Mouse (Mus musculus) embryonic stem cell, embryonic (primary cell): ENCODE data around the gene Eif2d.

Experiments used
- CTCF ChIA-PET, 4 experiments: fragments of 300-600 bp in 2 of 4; fragments of 350-600 bp in 2 of 4; sonication (Branson Sonifier 250); formaldehyde crosslinking; loops; one replicate each; lab custom pipeline; 2022; ENCODE audit warnings: inconsistent platforms in 2 of 4; lab: Charles Lee
- POLR2A ChIA-PET, 4 experiments: fragments of 300-600 bp in 2 of 4; fragments of 350-600 bp in 2 of 4; sonication (Branson Sonifier 250); formaldehyde crosslinking; loops; one replicate each; lab custom pipeline; 2022; ENCODE audit warnings: antibody characterized with exemption in 4 of 4, inconsistent platforms in 1 of 4; lab: Charles Lee

Eif2d gene

DNA sequence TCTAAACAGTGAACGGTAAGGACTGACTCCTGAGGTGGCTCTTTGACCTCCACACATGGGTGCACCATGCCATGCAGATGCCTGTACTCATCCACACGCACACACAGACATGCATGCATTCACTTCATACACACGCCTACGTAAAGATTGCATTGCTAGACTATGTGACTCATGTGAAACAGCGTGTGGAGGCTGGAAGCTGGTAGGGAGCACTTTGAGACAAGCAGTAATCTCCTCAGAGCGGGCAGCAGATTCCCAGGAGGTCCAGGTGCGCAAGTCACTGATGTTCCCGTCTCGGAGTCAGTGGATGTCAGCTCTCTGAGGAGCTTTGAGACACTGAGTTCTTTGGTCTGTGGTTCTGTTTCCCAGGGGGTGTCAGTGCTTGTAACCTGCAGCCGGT, 14.6 kb downstream of the Eif2d start:
- ChIA-PET CTCF (interaction anchor here in 3 of 4 experiments (0.6 to 1.3 kb wide), 5 partner anchors 14 to 426 kb away, joined by 3 to 7 read pairs (median 3); no protein-coding TSS in a partner anchor), POLR2A (interaction anchor here in 2 of 4 experiments (0.9 to 1.3 kb wide), 2 partner anchors 17 to 360 kb away, joined by 3 to 6 read pairs; partner anchors contain the start of gene Fam72a (in 1 of the 2))

DNA sequence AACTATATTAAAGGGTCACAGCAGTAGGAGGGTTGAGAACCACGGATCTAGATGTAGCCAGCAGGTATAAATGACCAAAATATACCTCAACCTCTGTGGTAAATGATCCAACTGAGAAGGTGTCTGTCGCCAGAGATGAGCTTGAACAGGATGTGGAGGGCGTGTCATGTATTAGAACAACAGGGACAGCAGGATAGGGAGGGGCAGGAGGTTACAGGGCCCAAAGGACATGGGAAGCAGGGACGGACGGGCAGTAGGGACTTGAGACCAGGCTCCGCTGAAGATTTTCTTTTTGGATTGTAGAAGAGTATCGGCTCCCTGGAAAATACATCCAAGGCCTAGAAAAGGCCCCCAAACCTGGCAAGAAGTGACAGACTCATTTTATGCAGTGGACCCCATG, 20.0 kb downstream of the Eif2d start:
- ChIA-PET POLR2A (interaction anchor here in 3 of 4 experiments (0.6 to 4.2 kb wide), 5 partner anchors 9 to 1848 kb away, joined by 3 to 36 read pairs (median 5); no protein-coding TSS in a partner anchor), CTCF (interaction anchor here in 2 of 4 experiments (0.7 to 1.0 kb wide), 2 partner anchors 8 to 9 kb away, joined by 3 to 4 read pairs; no protein-coding TSS in a partner anchor)

DNA sequence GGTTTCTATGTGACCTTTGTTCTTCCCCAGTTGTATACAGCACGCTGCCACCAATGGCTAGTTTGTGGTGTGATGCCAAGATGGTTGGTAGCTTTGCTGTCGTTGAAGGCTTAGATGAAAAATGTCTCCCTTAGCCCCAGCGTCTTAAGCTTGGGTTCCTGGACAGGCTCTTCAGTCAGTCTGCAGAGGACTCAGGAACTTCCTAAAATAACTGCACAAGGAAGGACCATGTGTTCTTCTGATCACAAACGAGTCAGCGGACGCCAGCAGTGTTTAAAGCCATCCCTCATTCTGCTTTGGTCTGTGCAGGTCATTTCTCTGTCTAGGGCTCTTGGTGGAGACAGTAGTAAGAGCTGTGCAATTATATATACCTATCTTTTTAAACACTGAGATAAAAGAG, 20.8 kb downstream of the Eif2d start:
- ChIA-PET CTCF (interaction anchor here in 2 of 4 experiments (0.6 to 1.0 kb wide), 3 partner anchors 8 to 484 kb away, joined by 3 to 4 read pairs (median 4); no protein-coding TSS in a partner anchor), POLR2A (interaction anchor here in 2 of 4 experiments (0.9 to 4.2 kb wide), 5 partner anchors 8 to 47 kb away, joined by 3 to 36 read pairs (median 5); no protein-coding TSS in a partner anchor)

DNA sequence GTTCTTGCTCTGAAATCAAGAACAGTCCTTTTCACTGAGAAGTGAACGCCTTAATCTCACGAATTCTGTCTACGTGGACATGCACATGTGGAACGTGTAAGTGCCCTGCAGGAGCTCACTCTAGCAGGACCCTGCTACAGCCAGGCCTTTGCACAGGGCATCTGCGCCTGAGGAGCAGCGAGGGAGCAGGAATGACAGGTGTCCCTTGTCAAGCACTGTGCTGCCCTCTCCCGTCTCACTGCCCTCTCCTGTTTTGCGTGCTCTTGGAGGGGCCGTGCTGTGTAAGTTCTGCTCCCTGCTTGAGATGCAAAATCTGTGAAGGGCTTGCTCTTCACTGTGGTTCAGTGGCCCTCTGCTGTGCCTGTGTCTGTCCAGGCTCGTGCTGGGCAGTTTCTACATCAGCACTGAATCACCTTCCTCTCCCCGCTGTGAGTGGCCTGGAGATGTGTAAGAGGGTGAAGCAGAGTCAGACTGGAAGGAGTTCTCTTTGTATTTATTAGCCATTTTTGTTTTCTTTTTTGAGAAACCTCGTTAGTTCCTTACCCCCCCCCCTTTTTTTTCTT, 21.4 kb downstream of the Eif2d start:
- POLR2A ChIA-PET = interaction anchor here in 2 of 4 experiments (0.9 to 4.2 kb wide), 4 partner anchors 12 to 48 kb away, joined by 3 to 36 read pairs (median 5); no protein-coding TSS in a partner anchor
- CTCF ChIA-PET = interaction anchor here in 1 of 4 experiments (0.6 kb wide), 1 partner anchor 485 kb away, joined by 4 read pairs; no protein-coding TSS in a partner anchor

DNA sequence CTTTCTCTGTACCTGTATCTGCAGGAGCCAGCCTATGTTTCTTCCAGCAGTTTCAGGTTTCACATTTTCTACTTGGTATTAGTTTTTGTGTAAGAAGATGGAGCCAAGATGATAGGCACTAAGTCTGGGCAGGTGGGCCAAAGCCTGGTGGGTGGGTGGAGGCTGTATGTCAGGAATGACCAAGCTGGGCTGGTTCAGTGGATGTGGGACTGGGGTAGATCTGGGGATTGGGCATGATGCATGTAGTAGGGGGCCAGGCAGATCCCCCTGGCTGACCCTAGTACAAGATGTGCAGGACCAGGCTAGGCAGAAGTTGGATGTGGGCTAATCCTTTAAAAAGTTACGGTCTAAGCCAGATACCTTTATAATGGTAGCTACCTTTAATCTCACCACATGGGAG, 22.2 kb downstream of the Eif2d start:
- ChIA-PET CTCF (interaction anchor here in 1 of 4 experiments (0.8 kb wide), 1 partner anchor 95 kb away, joined by 3 read pairs; no protein-coding TSS in a partner anchor), POLR2A (interaction anchor here (0.8 to 4.2 kb wide), 6 partner anchors 9 to 50 kb away, joined by 3 to 36 read pairs (median 4); partner anchors contain the start of gene Dyrk3 (in 1 of the 4))

DNA sequence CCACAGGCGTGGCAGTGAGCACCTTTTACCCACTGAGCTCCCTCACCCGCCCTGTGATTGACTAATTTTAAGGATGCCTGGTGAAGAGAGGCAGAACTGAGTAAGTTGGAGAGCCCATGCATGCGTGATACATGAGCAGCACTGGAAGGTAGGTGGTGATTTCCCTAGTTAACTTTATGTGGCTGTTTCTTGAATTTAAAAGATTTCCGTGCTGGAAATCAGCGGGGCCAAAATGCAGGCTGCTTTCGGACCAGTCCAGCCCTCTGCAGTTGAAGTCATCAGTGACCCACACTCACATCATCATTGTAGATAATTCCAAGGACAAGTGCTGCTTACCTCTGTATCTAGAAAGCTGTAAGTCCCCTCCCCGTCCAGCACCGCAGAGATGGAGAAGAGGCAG, 22.8 kb downstream of the Eif2d start:
- CTCF ChIA-PET = no interaction called here
- POLR2A ChIA-PET = interaction anchor here (0.8 to 4.2 kb wide), 9 partner anchors 9 to 68 kb away, joined by 3 to 36 read pairs (median 4); partner anchors contain the start of gene Dyrk3 (in 1 of the 4)

DNA sequence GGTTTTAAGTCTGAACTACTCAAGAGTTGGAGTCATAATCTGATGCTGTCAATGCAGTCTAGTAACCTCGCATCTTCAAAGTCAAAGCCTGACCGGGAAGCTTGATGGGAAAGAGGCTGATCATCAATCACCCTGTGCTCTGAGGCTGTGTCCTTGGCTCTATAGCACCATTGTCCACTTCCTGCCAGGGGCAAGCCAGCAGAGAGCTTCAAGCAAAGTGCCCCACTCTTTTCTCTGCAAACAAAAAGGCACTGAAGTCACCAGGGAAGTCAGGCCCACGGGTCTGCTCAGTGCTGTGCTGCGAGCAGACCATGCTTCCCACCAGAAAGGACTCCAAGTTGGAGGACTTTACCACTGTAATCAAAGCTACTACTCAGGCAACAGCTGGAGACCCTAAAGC, 24.3 kb downstream of the Eif2d start:
- ChIA-PET POLR2A (interaction anchor here in 2 of 4 experiments (0.7 to 2.1 kb wide), 6 partner anchors 14 to 79 kb away, joined by 3 to 5 read pairs (median 4); partner anchors contain the start of gene Mapkapk2 (in 1 of the 2)), CTCF (no interaction called here)

DNA sequence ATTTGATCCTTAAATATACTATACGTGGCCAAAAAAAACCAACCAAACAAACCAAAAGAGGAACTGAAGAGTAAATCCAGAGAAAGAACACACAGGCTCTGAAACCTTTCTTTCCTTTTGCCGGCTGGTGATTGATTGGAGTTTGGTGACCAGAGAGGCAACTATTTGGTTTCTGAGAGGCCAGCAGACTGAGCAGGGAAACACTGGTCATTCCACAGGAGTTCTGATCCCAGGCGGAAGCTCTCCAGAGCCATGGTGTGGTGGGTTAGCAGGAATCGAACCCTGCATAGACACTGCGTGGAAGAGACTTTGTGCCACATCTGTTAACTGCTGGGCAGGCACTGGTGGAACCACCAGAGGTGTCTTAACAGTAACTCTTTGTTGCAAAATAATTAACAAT, 25.1 kb downstream of the Eif2d start:
- ChIA-PET POLR2A (interaction anchor here in 1 of 4 experiments (1.3 to 1.7 kb wide), 2 partner anchors 15 to 68 kb away, joined by 5 read pairs; partner anchors contain the start of gene Rassf5), CTCF (no interaction called here)

DNA sequence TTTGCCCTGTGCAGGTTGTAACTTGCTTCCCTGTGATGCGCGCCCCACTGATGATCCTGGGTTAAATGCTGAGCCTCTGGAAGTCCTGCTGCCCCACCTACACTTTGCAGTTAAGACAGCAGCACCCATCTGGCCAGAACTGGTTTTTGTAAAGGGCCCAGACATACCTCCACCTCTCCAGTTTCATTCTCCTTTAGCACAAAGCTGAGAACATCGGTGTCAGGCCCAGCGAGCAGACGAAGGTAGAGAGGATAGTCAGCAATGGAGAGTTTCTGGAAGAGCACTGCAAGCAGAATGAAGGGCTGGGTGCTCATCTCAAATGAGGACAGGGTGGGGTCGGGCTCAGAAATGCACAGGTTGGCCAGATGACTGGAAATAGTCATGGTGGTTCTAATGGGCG, 27.4 kb downstream of the Eif2d start:
- ChIA-PET CTCF (interaction anchor here (0.8 to 4.8 kb wide), 17 partner anchors 9 to 90 kb away, joined by 3 to 31 read pairs (median 6); partner anchors contain the start of gene Rassf5 (in 3 of the 4)), POLR2A (interaction anchor here in 3 of 4 experiments (0.5 to 3.6 kb wide), 12 partner anchors 9 to 328 kb away, joined by 3 to 25 read pairs (median 4); no protein-coding TSS in a partner anchor)

DNA sequence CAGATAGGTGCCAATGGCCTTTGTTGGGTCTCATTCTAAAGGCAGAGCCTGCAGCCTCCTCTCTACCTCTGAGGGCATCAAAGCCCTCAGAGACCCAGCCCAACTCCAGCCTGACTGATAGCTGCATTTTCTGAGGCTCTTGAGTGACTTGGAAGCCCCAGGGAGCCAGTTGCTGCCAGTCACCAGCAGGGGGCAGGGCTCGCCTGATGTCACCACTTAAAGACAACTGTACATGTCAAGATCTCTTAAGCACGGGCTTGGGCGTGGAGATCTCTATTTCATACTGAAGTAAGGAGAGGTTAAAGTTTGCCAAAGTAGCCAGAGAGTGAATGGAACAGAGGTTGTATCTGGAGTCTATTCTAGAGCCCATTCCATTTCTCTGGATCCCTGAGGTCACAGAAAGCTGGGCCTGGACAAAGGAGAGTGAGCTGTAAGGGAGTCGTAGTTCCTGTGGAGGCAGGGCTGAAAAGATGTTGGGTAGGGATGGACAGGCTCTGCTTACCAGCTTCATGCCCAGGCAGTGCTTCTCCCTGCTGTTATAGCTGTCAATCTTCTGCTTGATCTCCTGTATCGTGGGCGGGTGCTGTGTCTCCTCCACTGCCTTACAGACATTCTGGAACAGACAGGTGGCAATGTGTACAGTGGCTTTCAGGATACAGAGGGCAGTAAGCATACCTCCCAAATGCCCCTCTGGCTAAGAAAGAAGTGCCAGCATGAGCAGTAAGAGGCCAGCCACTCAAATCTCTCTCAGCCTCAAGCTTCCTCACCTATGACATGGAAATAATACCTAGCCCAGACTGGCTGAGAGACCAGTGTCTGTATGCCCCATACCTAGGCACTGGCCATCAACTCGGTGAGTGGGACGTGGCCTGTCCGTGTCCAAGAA, 28.9 kb downstream of the Eif2d start:
- CTCF ChIA-PET = interaction anchor here (0.6 to 4.8 kb wide), 82 partner anchors 8 to 436 kb away, joined by 3 to 44 read pairs (median 4); partner anchors contain the start of genes Rassf5 (in 2 of the 4) and Eif2d (in 1 of the 4)
- POLR2A ChIA-PET = interaction anchor here in 3 of 4 experiments (0.5 to 3.6 kb wide), 22 partner anchors 9 to 114 kb away, joined by 3 to 25 read pairs (median 4); partner anchors contain the start of gene Rassf5 (in 1 of the 3)

DNA sequence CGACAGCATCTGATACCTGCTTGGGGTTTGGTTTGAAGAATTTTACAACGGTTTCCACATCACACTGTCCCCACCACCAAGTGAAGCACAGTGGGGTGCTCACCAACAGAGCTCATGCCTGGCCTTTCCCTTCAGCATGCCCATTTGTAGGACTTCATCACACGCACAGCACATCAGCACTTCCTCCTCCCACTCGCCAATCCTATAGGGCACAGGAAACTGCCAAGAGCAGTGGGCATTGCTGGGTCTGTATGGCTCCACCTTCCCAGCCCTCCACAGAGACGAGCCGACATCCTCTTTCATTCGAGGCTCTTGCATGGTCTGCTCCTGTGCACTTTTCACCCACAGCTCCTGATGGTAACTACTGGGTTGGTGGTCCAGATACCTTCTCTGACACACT, 30.2 kb downstream of the Eif2d start:
- POLR2A ChIA-PET = interaction anchor here in 2 of 4 experiments (1.0 to 3.6 kb wide), 5 partner anchors 17 to 95 kb away, joined by 3 to 25 read pairs (median 10); partner anchors contain the start of gene Rassf5 (in 1 of the 2)
- CTCF ChIA-PET = interaction anchor here in 2 of 4 experiments (1.4 to 4.8 kb wide), 6 partner anchors 62 to 78 kb away, joined by 6 to 44 read pairs (median 25); partner anchors contain the start of gene Rassf5 (in 2 of the 2)

DNA sequence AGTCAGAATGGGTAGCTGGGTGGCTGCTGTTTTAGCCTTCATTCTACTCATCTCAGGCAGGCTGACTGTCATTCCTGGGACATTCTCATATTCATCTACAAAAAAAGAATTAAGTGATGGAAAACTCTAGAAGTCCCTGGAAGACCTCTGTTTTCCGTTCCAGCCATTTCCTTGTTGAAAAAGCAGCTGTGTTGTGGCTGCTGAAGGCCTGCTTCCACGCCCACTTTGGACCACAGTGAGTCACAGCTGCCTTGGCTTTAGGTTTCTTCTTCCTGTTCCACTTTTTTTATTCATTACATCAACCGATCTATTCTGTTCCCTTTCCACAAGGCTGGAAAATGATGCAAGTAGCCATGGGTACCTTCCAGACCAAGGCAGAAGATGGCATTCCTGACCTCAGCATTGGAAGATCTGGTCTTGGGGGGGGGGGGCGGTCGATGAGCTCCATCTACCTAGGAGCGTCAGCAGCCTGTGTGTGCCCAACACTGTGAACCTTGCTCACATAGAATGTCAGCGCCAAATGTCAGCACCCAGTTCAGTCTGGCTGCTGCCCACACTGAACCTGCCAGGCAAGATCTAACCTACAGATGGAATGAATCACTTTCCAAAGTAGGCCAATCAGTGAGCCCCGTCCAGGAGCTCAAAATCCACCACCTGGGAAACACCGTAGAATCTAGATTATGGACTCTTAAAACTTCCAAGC, 31.4 kb downstream of the Eif2d start:
- CTCF ChIA-PET = interaction anchor here in 3 of 4 experiments (0.6 to 3.1 kb wide), 7 partner anchors 23 to 517 kb away, joined by 3 to 24 read pairs (median 4); no protein-coding TSS in a partner anchor
- POLR2A ChIA-PET = interaction anchor here in 2 of 4 experiments (0.6 to 1.8 kb wide), 7 partner anchors 9 to 639 kb away, joined by 3 to 7 read pairs (median 4); no protein-coding TSS in a partner anchor

DNA sequence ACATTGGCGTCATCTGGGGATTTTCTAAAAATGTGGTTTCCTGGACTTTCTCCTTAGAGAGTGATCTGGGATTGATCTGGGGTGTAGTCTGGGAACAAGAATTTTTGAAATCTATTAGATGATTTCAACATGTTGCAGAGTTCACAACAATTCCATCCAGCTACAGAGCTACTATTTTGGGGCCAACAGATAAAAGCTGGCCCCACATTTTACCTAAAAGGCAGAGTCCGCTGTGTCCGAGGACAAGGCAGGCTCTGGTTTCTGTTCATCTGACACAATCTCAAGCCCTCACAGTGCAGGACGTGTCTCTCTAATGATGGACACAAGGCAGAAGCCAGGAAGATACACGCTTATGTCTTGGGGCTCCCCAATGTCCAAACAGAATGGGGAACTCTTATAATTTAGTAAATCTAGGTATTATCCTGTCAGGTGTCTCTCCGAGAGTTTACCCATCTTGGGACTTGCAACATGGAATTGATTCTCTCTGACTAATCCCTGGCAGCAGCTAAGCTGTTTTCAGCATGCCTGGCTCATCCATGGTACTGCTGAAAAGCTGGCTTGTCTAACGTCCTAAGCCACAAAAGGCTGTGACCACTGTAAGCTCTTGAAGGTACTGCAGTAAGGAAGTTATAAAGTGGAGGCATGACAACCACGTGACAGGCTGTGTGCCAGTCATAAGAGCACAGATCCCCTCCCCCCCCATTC, 32.1 kb downstream of the Eif2d start:
- POLR2A ChIA-PET = interaction anchor here in 1 of 4 experiments (0.6 to 1.8 kb wide), 4 partner anchors 10 to 638 kb away, joined by 4 to 7 read pairs (median 5); no protein-coding TSS in a partner anchor
- CTCF ChIA-PET = interaction anchor here (0.6 to 2.2 kb wide), 7 partner anchors 23 to 517 kb away, joined by 3 to 5 read pairs (median 4); no protein-coding TSS in a partner anchor

DNA sequence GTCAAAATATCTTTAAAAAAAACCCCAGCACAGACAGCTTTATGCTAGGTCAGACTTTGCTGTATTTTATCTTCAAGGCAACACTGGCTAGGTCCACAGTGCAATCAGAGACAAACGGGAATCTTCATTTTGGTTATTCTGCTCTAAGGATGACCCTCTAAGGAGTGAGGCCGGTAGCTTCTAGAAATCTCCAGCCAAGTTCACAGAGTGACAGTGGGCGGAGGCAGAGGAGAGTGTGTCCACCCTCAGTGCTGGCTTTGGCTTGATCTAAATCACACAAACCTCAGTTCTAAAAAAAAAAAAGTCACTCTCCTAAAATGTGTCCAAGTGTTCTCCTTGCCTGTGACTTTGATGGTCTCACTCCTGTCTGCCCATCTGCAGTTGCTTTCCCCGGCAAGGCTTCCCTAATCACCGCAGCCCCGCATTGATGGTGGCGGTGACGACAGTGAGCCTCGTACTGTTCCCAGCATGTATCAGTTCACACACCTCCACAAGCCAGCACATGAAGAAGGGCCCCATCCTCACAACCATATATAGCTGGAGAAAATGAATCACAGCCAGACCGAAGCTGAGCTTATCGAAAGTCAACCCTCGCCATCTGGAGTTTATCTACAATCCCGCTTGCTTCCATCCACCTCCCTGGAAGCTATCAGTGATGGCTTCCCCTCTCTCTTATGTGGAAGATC, 33.0 kb downstream of the Eif2d start:
- POLR2A ChIA-PET = interaction anchor here in 1 of 4 experiments (1.8 kb wide), 1 partner anchor 18 kb away, joined by 6 read pairs; no protein-coding TSS in a partner anchor

DNA sequence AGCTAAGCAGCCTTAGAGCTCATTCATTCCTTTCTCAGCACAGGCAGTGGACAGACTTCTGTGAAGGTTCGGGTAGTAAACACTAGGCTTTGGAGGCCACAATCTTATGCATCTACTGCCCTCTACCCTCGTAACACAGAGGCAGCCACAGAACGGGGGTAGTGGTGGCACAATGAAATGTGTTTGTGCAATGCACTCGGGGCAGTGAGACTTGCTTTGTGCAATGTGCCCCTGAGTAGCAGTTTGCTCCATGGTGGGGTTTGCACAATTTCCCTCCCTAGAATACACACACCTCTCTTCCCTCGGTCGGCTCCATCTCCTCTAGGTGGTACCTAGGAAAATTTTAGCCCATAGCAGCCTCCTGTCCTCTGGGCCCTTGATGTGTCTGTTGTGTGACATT, 34.0 kb downstream of the Eif2d start:
- ChIA-PET POLR2A (interaction anchor here in 1 of 4 experiments (0.9 kb wide), 1 partner anchor 69 kb away, joined by 3 read pairs; no protein-coding TSS in a partner anchor), CTCF (interaction anchor here in 2 of 4 experiments (0.6 to 1.3 kb wide), 2 partner anchors 73 to 1074 kb away, joined by 3 read pairs; no protein-coding TSS in a partner anchor)

More for the DNA sequence above, 33.0 kb downstream of the Eif2d start:
- CTCF ChIA-PET = interaction anchor here in 2 of 4 experiments (1.1 to 2.2 kb wide), 3 partner anchors 24 to 74 kb away, joined by 3 to 5 read pairs (median 4); no protein-coding TSS in a partner anchor
